Mouse (Mus musculus): ENCODE measurements around the gene Hal.
A peak's percentile ranks its signal among the peaks of the same experiment; 100 is the strongest.

Hal gene

GRCm38 (mm10) chr10:93488066-93488827, at the start of gene Hal:
TSS of gene Hal (plus strand) at chr10:93488768.
- no peak for DNase-seq

GRCm38 (mm10) chr10:93441501-93441900, 47.1 kb upstream of the Hal start:
- no peak for DNase-seq

- DNase-seq = no peak
Measured at GRCm38 (mm10) chr10:93442183-93442582, 46.4 kb upstream of the Hal start.

- DNase-seq = no peak
Measured at GRCm38 (mm10) chr10:93444407-93444806, 44.2 kb upstream of the Hal start.

GRCm38 (mm10) chr10:93447398-93447797, 41.2 kb upstream of the Hal start:
- DNase-seq = no peak

- DNase-seq = no peak
Measured at GRCm38 (mm10) chr10:93454652-93455014, 33.9 kb upstream of the Hal start.

GRCm38 (mm10) chr10:93460106-93460505, 28.5 kb upstream of the Hal start:
- DNase-seq = no peak

- DNase-seq = no peak
Measured at GRCm38 (mm10) chr10:93462692-93463382, 25.7 kb upstream of the Hal start.

- no peak for DNase-seq
Measured at GRCm38 (mm10) chr10:93463611-93464010, 25.0 kb upstream of the Hal start.

- no peak for DNase-seq
Measured at GRCm38 (mm10) chr10:93467259-93467658, 21.3 kb upstream of the Hal start.

- DNase-seq = no peak
Measured at GRCm38 (mm10) chr10:93467791-93468190, 20.8 kb upstream of the Hal start.

- DNase-seq = peak; percentile 84
Measured at GRCm38 (mm10) chr10:93471415-93471814, 17.2 kb upstream of the Hal start.

GRCm38 (mm10) chr10:93484511-93484910, 4.1 kb upstream of the Hal start:
- DNase-seq = no peak

- DNase-seq = peak; percentile 73
Measured at GRCm38 (mm10) chr10:93485055-93485691, 3.4 kb upstream of the Hal start.

- peak; percentile 63 for DNase-seq
Measured at GRCm38 (mm10) chr10:93486622-93487021, 1.9 kb upstream of the Hal start.

GRCm38 (mm10) chr10:93488828-93489226, 259 bp downstream of the Hal start:
- DNase-seq = no peak

GRCm38 (mm10) chr10:93490451-93490850, 1.9 kb downstream of the Hal start:
- no peak for DNase-seq

- DNase-seq = no peak
Measured at GRCm38 (mm10) chr10:93500864-93501263, 12.3 kb downstream of the Hal start.

- no peak for DNase-seq
Measured at GRCm38 (mm10) chr10:93501346-93501745, 12.8 kb downstream of the Hal start.

- no peak for DNase-seq
Measured at GRCm38 (mm10) chr10:93508383-93508970, 19.9 kb downstream of the Hal start.

- no peak for DNase-seq
Measured at GRCm38 (mm10) chr10:93509532-93510153, 21.1 kb downstream of the Hal start.

GRCm38 (mm10) chr10:93515419-93515818, 26.9 kb downstream of the Hal start:
- no peak for DNase-seq

GRCm38 (mm10) chr10:93515927-93516326, 27.4 kb downstream of the Hal start:
- DNase-seq = no peak
